Mouse (Mus musculus) brain, embryonic 14.5 days (tissue): ENCODE results near the gene Idi1.

Source experiments
- CTCF ChIP-seq: fragments of 200-500 bp; IDR thresholded peaks from 2 replicates; pipeline ENCODE4 v1.5.1; 2012; ENCODE audit warnings: inconsistent platforms, mild to moderate bottlenecking, moderate library complexity, borderline replicate concordance; ENCODE audit not compliant: insufficient read depth, insufficient read length; ENCODE audit errors: extremely low read depth
- POLR2A ChIP-seq: fragments of 200-500 bp; IDR thresholded peaks from 2 replicates; pipeline ENCODE4 v1.6.1; 2012; ENCODE audit warnings: mild to moderate bottlenecking, inconsistent platforms, borderline replicate concordance; ENCODE audit not compliant: poor library complexity, insufficient read depth, insufficient read length, severe bottlenecking; ENCODE audit errors: extremely low read depth

- no peak for TF ChIP-seq CTCF
- no peak for TF ChIP-seq POLR2A
These were observed 43.0 kb upstream of the Idi1 start for GRCm38 (mm10) chr13:8842273-8842672.
